Mouse (Mus musculus): ENCODE data around the gene Gm5114. TPM values are rescaled to one million over a fixed set of nuclear protein-coding genes. Genes with fewer than 3 reads are reported as not detected.
"Not testable (repeated sequence)": the region's sequence is repeated elsewhere in the genome, so short reads cannot be mapped to it uniquely, and the experiment has no call there.

The Gm5114 gene
- not detected in 2 replicates for polyA plus RNA-seq (2015; fragmentation: Nextera tagmentation; extraction: Ambion mirVana)

DNA sequence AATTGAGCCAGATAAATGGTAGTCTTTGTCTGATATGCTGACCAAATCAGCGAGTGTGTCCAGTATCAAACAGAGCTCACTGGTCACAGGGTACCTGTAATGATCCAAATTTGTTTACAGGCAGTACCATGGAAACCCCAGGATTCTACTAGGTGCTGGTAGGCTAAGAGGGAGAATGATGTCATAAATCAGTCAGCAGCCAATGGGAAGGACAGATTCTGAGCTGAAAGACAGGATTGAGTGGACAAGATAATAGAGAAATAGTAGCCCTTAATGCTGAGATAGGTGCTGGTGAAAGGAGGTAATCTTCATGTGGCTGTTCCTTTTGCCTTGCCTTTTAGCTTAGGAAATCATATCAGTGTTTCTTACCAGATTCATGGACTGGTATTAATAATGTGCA is at the start of gene Gm5114:
Gene Gm5114, minus strand, starts transcription at position 101 of the 400 bp plus-strand sequence.
- WGBS, result 47% methylated on average over 1 of the region's 1 CpGs
- ATAC-seq; H3K27me3 ChIP-seq (replicated peaks; ENCODE audit: control insufficient read depth, insufficient read depth, low read length): not testable (repeated sequence)

DNA sequence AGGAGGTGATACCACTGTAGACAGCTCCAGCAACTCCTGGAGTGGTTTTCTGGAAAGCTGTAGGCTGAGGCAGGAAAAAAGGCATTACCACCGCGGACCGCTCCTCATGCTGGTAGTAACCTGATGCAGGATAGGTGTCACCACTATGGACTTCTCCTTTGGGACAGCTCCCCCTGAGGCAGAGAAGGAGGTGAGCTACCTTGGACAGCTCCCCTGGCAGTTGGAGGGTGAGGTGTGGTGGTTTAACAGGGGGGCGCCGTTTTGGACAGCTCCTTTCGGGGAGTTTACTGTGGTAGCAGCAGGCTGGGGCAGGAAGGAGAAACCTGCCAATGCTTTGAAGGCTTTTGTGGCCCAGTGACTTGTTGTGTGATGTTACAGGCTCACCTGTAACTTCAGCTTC is 42.8 kb upstream of the Gm5114 start:
- no peak for ATAC-seq
- Histone ChIP-seq H3K27me3 (replicated peaks; ENCODE audit: control insufficient read depth, insufficient read depth, low read length) (no peaks in the 10 kb centered on the region), H3K9ac (ENCODE audit: low read depth, low read length) (no peak overlapping the region), H3K4me2 (replicated peaks; ENCODE audit: low read depth) (no peak overlapping the region), H3K27ac (ENCODE audit: low read depth, low read length) (no peak overlapping the region), H3K4me3 (ENCODE audit: low read depth, low read length) (no peak overlapping the region), H3K4me1 (replicated peaks; ENCODE audit: control insufficient read depth, insufficient read depth, low read length) (no peaks in the 10 kb centered on the region), H3K9me3 (ENCODE audit: control insufficient read depth) (no peaks in the 10 kb centered on the region), H3K36me3 (ENCODE audit: control insufficient read depth, insufficient read depth) (no peaks in the 10 kb centered on the region; the same call in 1 of the 2 replicates)
- TF ChIP-seq CTCF (IDR thresholded peaks at IDR 0.05; ENCODE audit: low read depth), result peak; percentile 52
- 11% methylated on average over 6 of the region's 6 CpGs for WGBS

More for the DNA sequence above, at the start of gene Gm5114:
- not testable (repeated sequence) for H3K9ac ChIP-seq (ENCODE audit: low read depth, low read length); H3K9me3 ChIP-seq (ENCODE audit: control insufficient read depth); H3K4me2 ChIP-seq (replicated peaks; ENCODE audit: low read depth); H3K4me3 ChIP-seq (ENCODE audit: low read depth, low read length); H3K27ac ChIP-seq (ENCODE audit: low read depth, low read length); H3K4me1 ChIP-seq (replicated peaks; ENCODE audit: control insufficient read depth, insufficient read depth, low read length); H3K36me3 ChIP-seq (ENCODE audit: control insufficient read depth, insufficient read depth)

- H3K36me3 ChIP-seq (ENCODE audit: control insufficient read depth, insufficient read depth), result no peaks in the 10 kb centered on the region; the same call in 1 of the 2 replicates
- H3K4me3 ChIP-seq (ENCODE audit: low read depth, low read length), result peak overlapping the region; percentile 69
- H3K4me2 ChIP-seq (replicated peaks; ENCODE audit: low read depth), result peak overlapping the region; percentile 78
- H3K9me3 ChIP-seq (ENCODE audit: control insufficient read depth), result no peaks in the 10 kb centered on the region
- TF ChIP-seq CTCF (IDR thresholded peaks at IDR 0.05; ENCODE audit: low read depth), result no peak
- ATAC-seq, result peak; percentile 99
- WGBS, result 2% methylated on average over 36 of the region's 36 CpGs
- H3K27me3 ChIP-seq (replicated peaks; ENCODE audit: control insufficient read depth, insufficient read depth, low read length), result peaks cover 6% of the 10 kb centered on the region; the same call in 1 of the 2 replicates
- H3K4me1 ChIP-seq (replicated peaks; ENCODE audit: control insufficient read depth, insufficient read depth, low read length), result no peaks in the 10 kb centered on the region; the same call in 1 of the 2 replicates
- H3K9ac ChIP-seq (ENCODE audit: low read depth, low read length), result peak overlapping the region; percentile 76
- H3K27ac ChIP-seq (ENCODE audit: low read depth, low read length), result no peak overlapping the region; the same call in 1 of the 2 replicates
These were observed 36.5 kb upstream of the Gm5114 start for GRCm38 (mm10) chr7:39449260-39450021.

DNA sequence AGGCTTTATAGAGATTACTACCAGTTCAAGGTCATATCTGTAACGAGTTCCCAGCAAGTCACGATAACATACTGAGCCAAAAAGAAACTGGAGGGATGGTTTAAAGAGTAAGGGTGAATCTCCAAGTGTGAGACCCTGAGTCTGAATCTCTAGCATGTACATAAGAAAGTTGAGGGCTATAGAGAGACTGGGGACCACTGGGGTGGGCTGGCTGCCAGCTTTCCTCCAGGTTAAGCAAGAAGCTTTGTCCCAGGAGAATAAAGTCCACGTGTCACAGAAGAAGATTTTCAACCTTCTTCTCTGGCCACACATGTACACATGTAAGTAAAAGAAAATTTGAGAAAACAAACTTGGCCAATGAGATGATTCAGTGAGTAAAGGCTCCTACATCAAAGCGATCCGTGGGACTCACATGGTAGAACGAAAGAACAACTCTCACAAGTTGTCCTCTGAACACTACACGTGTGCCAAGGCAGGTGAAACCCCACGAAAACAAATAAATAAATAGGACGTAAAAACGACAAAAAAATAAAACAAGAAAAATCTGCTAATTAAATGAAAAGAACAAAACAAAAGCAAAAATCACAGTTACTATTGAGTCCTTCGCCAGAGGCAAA is 35.8 kb upstream of the Gm5114 start:
- no peak for TF ChIP-seq CTCF (IDR thresholded peaks at IDR 0.05; ENCODE audit: low read depth)
- Histone ChIP-seq H3K27me3 (replicated peaks; ENCODE audit: control insufficient read depth, insufficient read depth, low read length) (peaks cover 6% of the 10 kb centered on the region; the same call in 1 of the 2 replicates), H3K27ac (ENCODE audit: low read depth, low read length) (no peak overlapping the region; the same call in 1 of the 2 replicates), H3K9ac (ENCODE audit: low read depth, low read length) (peak overlapping the region; percentile 76; the same call in 1 of the 2 replicates), H3K4me2 (replicated peaks; ENCODE audit: low read depth) (peak overlapping the region; percentile 78), H3K4me3 (ENCODE audit: low read depth, low read length) (peak overlapping the region; percentile 69), H3K4me1 (replicated peaks; ENCODE audit: control insufficient read depth, insufficient read depth, low read length) (no peaks in the 10 kb centered on the region; the same call in 1 of the 2 replicates), H3K9me3 (ENCODE audit: control insufficient read depth) (no peaks in the 10 kb centered on the region), H3K36me3 (ENCODE audit: control insufficient read depth, insufficient read depth) (no peaks in the 10 kb centered on the region; the same call in 1 of the 2 replicates)
- 45% methylated on average over 11 of the region's 11 CpGs for WGBS
- 0 out of 2 replicates have a peak, but pooled peaks have one; percentile 7 for ATAC-seq

GRCm38 (mm10) chr7:39441237-39441636 is 28.3 kb upstream of the Gm5114 start:
- H3K9ac ChIP-seq (ENCODE audit: low read depth, low read length), result no peak overlapping the region
- 30% methylated on average over 2 of the region's 2 CpGs for WGBS
- H3K36me3 ChIP-seq (ENCODE audit: control insufficient read depth, insufficient read depth), result no peaks in the 10 kb centered on the region
- H3K4me3 ChIP-seq (ENCODE audit: low read depth, low read length), result no peak overlapping the region
- no peak overlapping the region for H3K4me2 ChIP-seq (replicated peaks; ENCODE audit: low read depth)
- H3K27me3 ChIP-seq (replicated peaks; ENCODE audit: control insufficient read depth, insufficient read depth, low read length), result peaks cover 6% of the 10 kb centered on the region; the same call in 1 of the 2 replicates
- no peak for ATAC-seq
- no peak for TF ChIP-seq CTCF (IDR thresholded peaks at IDR 0.05; ENCODE audit: low read depth)
- no peaks in the 10 kb centered on the region for H3K4me1 ChIP-seq (replicated peaks; ENCODE audit: control insufficient read depth, insufficient read depth, low read length)
- H3K9me3 ChIP-seq (ENCODE audit: control insufficient read depth), result no peaks in the 10 kb centered on the region
- H3K27ac ChIP-seq (ENCODE audit: low read depth, low read length), result no peak overlapping the region

DNA sequence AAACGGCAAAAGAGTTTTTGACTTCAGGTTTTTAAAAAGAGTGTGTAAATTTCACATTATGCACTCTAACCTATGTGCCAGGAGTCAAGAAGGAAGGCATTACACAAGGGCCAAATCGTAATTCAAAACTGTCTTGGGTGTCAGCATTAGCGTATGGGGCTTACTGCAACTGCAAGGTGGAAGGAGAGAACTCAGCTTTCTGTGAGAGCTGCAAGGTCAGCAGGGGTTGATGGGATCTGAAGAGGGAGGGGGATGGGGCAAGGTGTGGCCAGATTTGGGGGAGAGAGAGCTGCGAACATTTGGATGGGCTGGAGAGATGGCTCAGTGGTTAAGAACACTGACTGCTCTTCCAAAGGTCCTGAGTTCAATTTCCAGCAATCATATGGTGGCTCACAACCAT is 27.4 kb upstream of the Gm5114 start:
- H3K4me3 ChIP-seq (ENCODE audit: low read depth, low read length), result no peak overlapping the region
- 75% methylated on average over 4 of the region's 4 CpGs for WGBS
- no peak for ATAC-seq

More for the DNA sequence above, 27.4 kb upstream of the Gm5114 start:
- H3K9me3 ChIP-seq (ENCODE audit: control insufficient read depth), result no peaks in the 10 kb centered on the region
- no peaks in the 10 kb centered on the region for H3K36me3 ChIP-seq (ENCODE audit: control insufficient read depth, insufficient read depth)
- H3K4me1 ChIP-seq (replicated peaks; ENCODE audit: control insufficient read depth, insufficient read depth, low read length), result no peaks in the 10 kb centered on the region
- TF ChIP-seq CTCF (IDR thresholded peaks at IDR 0.05; ENCODE audit: low read depth), result no peak
- no peak overlapping the region for H3K27ac ChIP-seq (ENCODE audit: low read depth, low read length)
- H3K9ac ChIP-seq (ENCODE audit: low read depth, low read length), result no peak overlapping the region
- no peak overlapping the region for H3K4me2 ChIP-seq (replicated peaks; ENCODE audit: low read depth)
- H3K27me3 ChIP-seq (replicated peaks; ENCODE audit: control insufficient read depth, insufficient read depth, low read length), result peaks cover 2% of the 10 kb centered on the region; the same call in 1 of the 2 replicates

Small RNA genes lying within 50 kb of the gene (microRNA-seq; reads per million reads assigned to microRNA genes)
- gene Gm27437, result not detected

Other genes with a start within 250 kb of the Gm5114 start
- 0.43 and 0.48 TPM in 2 replicates for gene Zfp619, start 104.6 kb upstream of the Gm5114 start, polyA plus RNA-seq (2015; fragmentation: Nextera tagmentation; extraction: Ambion mirVana)

Measured in intestine, postnatal 0 days (tissue).